Mouse (Mus musculus) macrophage (primary cell): ENCODE data around the gene Slc6a3. TPM values are rescaled to one million over a fixed set of nuclear protein-coding genes. Genes with fewer than 3 reads are reported as not detected.

Experiments used
- H3K27ac ChIP-seq: fragments of 350-480 bp; formaldehyde crosslinking; 2 replicates; pipeline ENCODE4 v1.9.0; 2021
- H3K36me3 ChIP-seq: fragments of 350-480 bp; formaldehyde crosslinking; 2 replicates; pipeline ENCODE4 v1.9.0; 2021; ENCODE audit errors: inconsistent target
- H3K4me3 ChIP-seq: fragments of 350-480 bp; formaldehyde crosslinking; 2 replicates; pipeline ENCODE4 v1.9.0; 2021; ENCODE audit errors: inconsistent target
- H3K79me2 ChIP-seq: fragments of 350-480 bp; formaldehyde crosslinking; 2 replicates; pipeline ENCODE4 v1.9.0; 2021; ENCODE audit errors: inconsistent target
- WGBS: methylation state at CpG from one replicate; pipeline ENCODE4 v1.1.7; 2026; ENCODE audit warnings: inconsistent platforms; ENCODE audit not compliant: missing documents; 5-methylcytosine and 5-hydroxymethylcytosine counted together
- polyA plus RNA-seq: library from polyadenylated mRNA; stranded (reverse); fragments of 250-400 nt; gene quantifications from 3 replicates; pipeline ENCODE4 v1.2.4, GENCODE M21; 2018; ENCODE audit warnings: inconsistent platforms

Slc6a3 gene
- polyA plus RNA-seq, 1 experiment from 2014 or later = not detected

GRCm38 (mm10) chr13:73604156-73604957 is 67.8 kb downstream of the Slc6a3 start:
- H3K79me2 ChIP-seq = peaks cover 23% of the 10 kb centered on the region
- 3% methylated on average over 19 of the region's 39 CpGs for WGBS

GRCm38 (mm10) chr13:73618406-73618805 is 81.9 kb downstream of the Slc6a3 start:
- no peak overlapping the region for H3K4me3 ChIP-seq
- H3K27ac ChIP-seq = no peak overlapping the region
- 89% methylated on average over 5 of the region's 5 CpGs for WGBS
- H3K79me2 ChIP-seq = no peaks in the 10 kb centered on the region
- peaks cover 84% of the 10 kb centered on the region for H3K36me3 ChIP-seq

More at GRCm38 (mm10) chr13:73604156-73604957, 67.8 kb downstream of the Slc6a3 start:
- Histone ChIP-seq H3K27ac (peak overlapping the region; percentile 25), H3K36me3 (peaks cover 35% of the 10 kb centered on the region), H3K4me3 (peak overlapping the region; percentile 98)

GRCm38 (mm10) chr13:73620637-73621036 is 84.1 kb downstream of the Slc6a3 start:
- Histone ChIP-seq H3K4me3 (no peak overlapping the region), H3K79me2 (no peaks in the 10 kb centered on the region), H3K27ac (no peak overlapping the region), H3K36me3 (peaks cover 62% of the 10 kb centered on the region)
- 73% methylated on average over 5 of the region's 6 CpGs for WGBS

- H3K79me2 ChIP-seq = no peaks in the 10 kb centered on the region
- peaks cover 10% of the 10 kb centered on the region; the same call in 1 of the 2 replicates for H3K36me3 ChIP-seq
- no peak overlapping the region; the same call in 1 of the 2 replicates for H3K4me3 ChIP-seq
- WGBS = 46% methylated on average over 6 of the region's 6 CpGs
- no peak overlapping the region for H3K27ac ChIP-seq
Observed at GRCm38 (mm10) chr13:73626410-73626744, 89.8 kb downstream of the Slc6a3 start.

- 23% methylated on average over 45 of the region's 47 CpGs for WGBS
- H3K36me3 ChIP-seq = 0 out of 2 replicates have a peak, but pooled peaks cover 4% of the 10 kb centered on the region
- H3K79me2 ChIP-seq = no peaks in the 10 kb centered on the region
- H3K4me3 ChIP-seq = no peak within 1 kb of the TSS; the same call in 1 of the 2 replicates
- H3K27ac ChIP-seq = no peak within 1 kb of the TSS
Observed at GRCm38 (mm10) chr13:73626745-73627549, 90.4 kb downstream of the Slc6a3 start, which contains the start of gene Tert. Gene Tert, plus strand, starts transcription at chr13:73626911.

Other genes with a start within 250 kb of the Slc6a3 start
- gene Mrpl36, start 208.2 kb upstream of the Slc6a3 start, polyA plus RNA-seq = 29.1 to 68.4 TPM (median 57.7 TPM) in 3 replicates
- gene Ndufs6, start 208.2 kb upstream of the Slc6a3 start, polyA plus RNA-seq = 92.8 to 153 TPM (median 130 TPM) in 3 replicates
- gene Lpcat1, start 69.5 kb upstream of the Slc6a3 start, polyA plus RNA-seq = 18.3 to 26.7 TPM (median 26.4 TPM) in 3 replicates
- gene Clptm1l, start 67.3 kb downstream of the Slc6a3 start, polyA plus RNA-seq = 124 to 232 TPM (median 145 TPM) in 3 replicates
- gene Tert, start 90.2 kb downstream of the Slc6a3 start, polyA plus RNA-seq = 0.05 TPM in 1 of 3 replicates, not detected in the others
- not detected in 3 replicates for gene Slc6a18, start 141.3 kb downstream of the Slc6a3 start, polyA plus RNA-seq
- 0.06 to 0.17 TPM (median 0.09 TPM) in 3 replicates for gene Slc6a19, start 168.1 kb downstream of the Slc6a3 start, polyA plus RNA-seq
- 20.1 to 50.4 TPM (median 26.2 TPM) in 3 replicates for gene Slc12a7, start 196.3 kb downstream of the Slc6a3 start, polyA plus RNA-seq